Mouse (Mus musculus) brain, embryonic 14.5 days (tissue): Measurements from ENCODE around the gene Snip1. TPM values are rescaled to one million over a fixed set of nuclear protein-coding genes. Genes with fewer than 3 reads are reported as not detected.
A peak's percentile ranks its signal among the peaks of the same experiment; 100 is the strongest.

Experiments used
- DNase-seq: peaks from one replicate; pipeline ENCODE4 v3.0.0-alpha.2; 2011; ENCODE audit warnings: low read depth
- CTCF ChIP-seq: fragments of 200-500 bp; IDR thresholded peaks from 2 replicates; pipeline ENCODE4 v1.5.1; 2012; ENCODE audit warnings: inconsistent platforms, mild to moderate bottlenecking, moderate library complexity, borderline replicate concordance; ENCODE audit not compliant: insufficient read depth, insufficient read length; ENCODE audit errors: extremely low read depth
- POLR2A ChIP-seq: fragments of 200-500 bp; IDR thresholded peaks from 2 replicates; pipeline ENCODE4 v1.6.1; 2012; ENCODE audit warnings: mild to moderate bottlenecking, inconsistent platforms, borderline replicate concordance; ENCODE audit not compliant: poor library complexity, insufficient read depth, insufficient read length, severe bottlenecking; ENCODE audit errors: extremely low read depth
- polyA plus RNA-seq: library from polyadenylated mRNA; depleted of rRNA; stranded (reverse); fragments of >200 nt; gene quantifications from 2 replicates; pipeline ENCODE4 v1.2.3, GENCODE M21; 2012; rRNA removed

Gene Snip1
- polyA plus RNA-seq, result 19.0 and 20.6 TPM in 2 replicates

- peak; percentile 97 for DNase-seq
- TF ChIP-seq POLR2A, result peak; percentile 88; the same call in 1 of the 2 replicates
- TF ChIP-seq CTCF, result no peak
Observed at GRCm38 (mm10) chr4:125066490-125067370, at the start of gene Snip1. Gene Snip1, plus strand, starts transcription at chr4:125066672.

- peak; percentile 19 for DNase-seq
- TF ChIP-seq POLR2A (no peak), CTCF (no peak)
Observed at GRCm38 (mm10) chr4:125017431-125017830, 49.0 kb upstream of the Snip1 start.

GRCm38 (mm10) chr4:125020780-125021538 is 45.5 kb upstream of the Snip1 start:
- DNase-seq, result peak; percentile 26

GRCm38 (mm10) chr4:125029891-125030614 is 36.4 kb upstream of the Snip1 start:
- peak; percentile 97 for DNase-seq
- peak; percentile 61; the same call in 1 of the 2 replicates for TF ChIP-seq POLR2A
- no peak for TF ChIP-seq CTCF

More at GRCm38 (mm10) chr4:125020780-125021538, 45.5 kb upstream of the Snip1 start:
- no peak for TF ChIP-seq POLR2A
- TF ChIP-seq CTCF, result peak; percentile 58; the same call in 1 of the 2 replicates

- no peak for DNase-seq
- no peak for TF ChIP-seq CTCF
- no peak for TF ChIP-seq POLR2A
Observed at GRCm38 (mm10) chr4:125034341-125034740, 32.1 kb upstream of the Snip1 start.

GRCm38 (mm10) chr4:125044454-125044853 is 22.0 kb upstream of the Snip1 start:
- TF ChIP-seq CTCF, result no peak
- TF ChIP-seq POLR2A, result no peak
- no peak for DNase-seq

- no peak for TF ChIP-seq CTCF
- no peak for TF ChIP-seq POLR2A
- DNase-seq, result no peak
Observed at GRCm38 (mm10) chr4:125055385-125055784, 11.1 kb upstream of the Snip1 start.

- TF ChIP-seq POLR2A (no peak), CTCF (no peak)
- no peak for DNase-seq
Observed at GRCm38 (mm10) chr4:125056476-125056875, 10.0 kb upstream of the Snip1 start.

- no peak for DNase-seq
- TF ChIP-seq CTCF (no peak), POLR2A (no peak)
Observed at GRCm38 (mm10) chr4:125057273-125057672, 9.2 kb upstream of the Snip1 start.

- no peak for DNase-seq
Observed at GRCm38 (mm10) chr4:125058033-125058432, 8.4 kb upstream of the Snip1 start.

GRCm38 (mm10) chr4:125059025-125059424 is 7.4 kb upstream of the Snip1 start:
- TF ChIP-seq CTCF (peak; percentile 83), POLR2A (no peak)
- DNase-seq, result peak; percentile 84

More at GRCm38 (mm10) chr4:125058033-125058432, 8.4 kb upstream of the Snip1 start:
- TF ChIP-seq CTCF (no peak), POLR2A (no peak)

GRCm38 (mm10) chr4:125063829-125064228 is 2.6 kb upstream of the Snip1 start:
- DNase-seq, result no peak
- no peak for TF ChIP-seq POLR2A
- no peak for TF ChIP-seq CTCF
